Mouse (Mus musculus): Measurements from ENCODE around the gene B4galt1. TPM values are rescaled to one million over a fixed set of nuclear protein-coding genes. Genes with fewer than 3 reads are reported as not detected.
A peak's percentile ranks its signal among the peaks of the same experiment; 100 is the strongest.

The B4galt1 gene
- polyA plus RNA-seq, 1 experiment from 2014 or later, result 40.0 TPM

DNA sequence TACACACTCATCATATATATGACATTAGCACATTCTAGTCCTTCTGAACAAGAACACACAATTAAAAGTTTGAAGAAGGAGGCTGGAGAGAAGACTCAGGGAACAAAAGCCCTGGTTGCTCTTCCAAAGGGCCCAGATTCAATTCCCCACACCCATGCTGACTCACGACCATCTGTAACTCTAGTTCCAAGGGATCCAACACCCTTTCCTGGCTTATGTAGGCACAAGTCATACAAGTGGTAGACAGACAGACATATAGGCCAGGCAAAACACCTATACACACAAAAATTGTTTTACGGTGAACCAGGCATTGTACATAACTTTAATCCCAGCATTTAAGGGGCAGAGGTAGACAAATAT is 31.3 kb upstream of the B4galt1 start:
- Histone ChIP-seq H3K9me3 (replicated peaks) (no peaks in the 10 kb centered on the region), H3K36me3 (no peaks in the 10 kb centered on the region), H3K4me3 (no peak overlapping the region), H3K4me1 (peaks cover 9% of the 10 kb centered on the region; the same call in 1 of the 2 replicates), H3K9ac (no peak overlapping the region), H3K27ac (no peak overlapping the region), H3K27me3 (replicated peaks) (no peaks in the 10 kb centered on the region), H3K4me2 (no peak overlapping the region)
- 76% methylated on average over 2 of the region's 2 CpGs for WGBS (ENCODE audit: insufficient replicate concordance)
- no peak for ATAC-seq

DNA sequence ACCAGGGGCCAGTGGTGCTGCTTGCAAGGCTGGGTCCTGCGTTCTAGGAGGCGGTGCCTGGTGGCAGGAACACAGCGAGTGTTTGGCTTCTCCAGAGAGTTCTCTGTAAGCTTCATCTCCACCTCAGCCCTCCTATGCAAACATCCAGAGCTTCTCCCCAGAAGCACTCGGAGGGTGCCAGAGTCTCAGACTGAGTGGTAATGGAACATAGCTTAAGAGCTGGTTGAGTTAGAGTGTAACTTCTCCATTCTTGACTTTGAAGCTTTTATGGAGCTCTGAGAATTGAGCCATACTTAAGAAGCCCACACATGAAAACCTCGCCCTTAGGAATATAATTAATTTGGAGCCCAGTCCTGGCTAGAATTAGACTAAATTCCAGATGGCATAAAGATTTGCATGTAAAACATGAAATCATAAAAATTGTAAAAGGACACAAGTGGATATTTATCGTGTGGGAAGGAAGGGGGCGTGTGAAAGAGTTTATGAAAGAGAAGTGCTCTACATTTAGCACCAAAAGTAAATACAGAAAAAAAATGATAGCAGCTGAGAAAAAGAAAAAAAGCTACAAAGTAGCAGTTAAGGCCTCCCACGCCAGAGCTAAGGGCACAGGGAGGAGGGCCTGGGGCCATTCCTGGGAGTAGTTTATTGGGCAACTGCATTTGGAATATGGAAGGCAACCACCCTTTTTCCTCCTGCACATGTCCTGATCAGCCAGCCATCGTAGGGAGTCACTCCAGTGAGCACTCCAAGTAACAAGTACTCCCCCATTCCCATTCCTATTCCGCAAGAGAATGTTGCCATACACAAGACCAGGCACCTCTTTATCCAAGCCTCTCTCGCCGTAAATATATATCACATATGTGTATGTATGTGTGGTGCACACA is 30.7 kb upstream of the B4galt1 start:
- no peaks in the 10 kb centered on the region for H3K36me3 ChIP-seq
- H3K9ac ChIP-seq, result no peak overlapping the region
- 75% methylated on average over 12 of the region's 12 CpGs for WGBS (ENCODE audit: insufficient replicate concordance)
- H3K4me1 ChIP-seq, result peaks cover 7% of the 10 kb centered on the region; the same call in 1 of the 2 replicates
- no peaks in the 10 kb centered on the region for H3K9me3 ChIP-seq (replicated peaks)
- H3K4me2 ChIP-seq, result no peak overlapping the region
- no peak overlapping the region for H3K4me3 ChIP-seq
- no peaks in the 10 kb centered on the region for H3K27me3 ChIP-seq (replicated peaks)
- no peak overlapping the region for H3K27ac ChIP-seq
- no peak for ATAC-seq

DNA sequence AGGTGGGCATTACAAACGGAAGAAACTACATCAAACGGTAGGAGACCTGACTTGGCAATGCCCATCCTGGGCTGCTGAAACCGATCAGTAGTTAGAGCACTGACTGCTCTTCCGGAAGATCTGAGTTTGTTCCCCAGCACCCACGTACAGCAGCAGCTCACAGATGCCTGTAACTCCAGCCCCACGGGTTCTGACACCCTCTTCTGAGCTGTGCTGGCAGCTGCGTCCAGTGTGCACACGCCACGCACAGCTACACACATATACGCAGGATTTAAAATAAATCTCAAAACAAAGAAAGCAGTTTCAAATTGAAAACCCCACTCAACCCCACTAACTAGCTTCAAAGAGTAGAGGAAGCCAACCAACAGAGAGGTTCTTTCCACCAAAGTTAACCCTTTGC is 29.4 kb upstream of the B4galt1 start:
- WGBS (ENCODE audit: insufficient replicate concordance), result 81% methylated on average over 10 of the region's 10 CpGs
- H3K4me3 ChIP-seq, result no peak overlapping the region
- ATAC-seq, result no peak
- H3K4me2 ChIP-seq, result no peak overlapping the region
- H3K27me3 ChIP-seq (replicated peaks), result no peaks in the 10 kb centered on the region
- H3K9me3 ChIP-seq (replicated peaks), result no peaks in the 10 kb centered on the region
- H3K9ac ChIP-seq, result no peak overlapping the region
- H3K27ac ChIP-seq, result no peak overlapping the region
- no peaks in the 10 kb centered on the region for H3K36me3 ChIP-seq
- peaks cover under 1% of the 10 kb centered on the region; the same call in 1 of the 2 replicates for H3K4me1 ChIP-seq

DNA sequence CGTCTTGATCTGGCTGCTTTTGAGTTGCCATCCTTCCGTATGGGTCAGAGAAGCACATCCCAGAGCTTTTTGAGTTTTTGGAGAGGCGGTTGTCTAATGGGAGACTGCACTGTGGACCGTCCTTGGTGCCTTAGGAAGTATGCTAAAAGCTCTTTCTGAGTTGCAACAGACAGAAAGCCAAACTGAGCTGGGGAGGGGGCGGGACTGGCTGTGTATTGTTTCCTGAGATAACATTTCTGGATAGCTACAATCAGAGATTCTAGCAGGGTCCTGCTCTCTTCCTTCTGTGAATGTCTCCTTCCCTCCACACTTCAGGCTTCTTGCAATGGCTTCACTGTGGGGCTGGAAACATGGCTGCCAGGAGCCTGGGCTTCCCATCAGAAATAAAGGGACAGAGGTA is 23.7 kb upstream of the B4galt1 start:
- 0 out of 2 replicates have a peak, but pooled peaks have one; percentile 22 for ATAC-seq
- Histone ChIP-seq H3K4me1 (peaks cover 53% of the 10 kb centered on the region), H3K4me2 (peak overlapping the region; percentile 58), H3K9ac (0 out of 2 replicates have a peak overlapping the region, but pooled peaks have one; percentile 22), H3K4me3 (no peak overlapping the region), H3K36me3 (no peaks in the 10 kb centered on the region), H3K9me3 (replicated peaks) (no peaks in the 10 kb centered on the region), H3K27me3 (replicated peaks) (no peaks in the 10 kb centered on the region), H3K27ac (peak overlapping the region; percentile 27; the same call in 1 of the 2 replicates)
- 30% methylated on average over 5 of the region's 5 CpGs for WGBS (ENCODE audit: insufficient replicate concordance)

DNA sequence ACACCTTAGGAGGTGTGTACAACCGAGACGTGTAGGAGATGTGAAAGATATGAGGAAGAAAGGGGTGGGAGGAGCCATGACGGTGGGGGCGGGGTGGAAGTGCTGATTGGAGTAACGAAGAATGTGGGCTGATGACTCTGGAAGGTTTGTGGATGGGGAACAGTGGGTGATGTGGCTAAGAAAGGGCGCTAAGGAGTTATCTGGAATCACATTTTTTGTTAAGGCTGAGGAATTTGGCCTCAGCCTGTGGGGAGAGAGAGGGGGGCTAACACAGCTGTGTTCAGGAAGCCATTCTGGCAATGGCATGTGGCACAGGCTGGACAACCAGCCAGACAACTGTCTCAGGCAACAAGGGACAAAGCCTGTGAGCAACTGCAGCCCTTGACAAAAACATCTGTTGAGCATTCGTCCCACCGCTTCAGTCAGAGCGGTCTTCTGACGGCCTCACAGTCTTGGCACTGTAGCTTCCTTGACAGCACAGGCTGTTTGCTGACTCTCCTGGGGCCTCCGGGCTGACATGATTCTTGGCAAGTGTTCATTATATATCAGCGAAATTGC is 23.1 kb upstream of the B4galt1 start:
- Histone ChIP-seq H3K27me3 (replicated peaks) (no peaks in the 10 kb centered on the region), H3K4me2 (peak overlapping the region; percentile 58), H3K27ac (peak overlapping the region; percentile 27), H3K4me1 (peaks cover 56% of the 10 kb centered on the region), H3K9me3 (replicated peaks) (no peaks in the 10 kb centered on the region), H3K9ac (peak overlapping the region; percentile 22; the same call in 1 of the 2 replicates), H3K4me3 (peak overlapping the region; percentile 10; the same call in 1 of the 2 replicates), H3K36me3 (no peaks in the 10 kb centered on the region)
- 16% methylated on average over 12 of the region's 12 CpGs for WGBS (ENCODE audit: insufficient replicate concordance)
- peak; percentile 51 for ATAC-seq

DNA sequence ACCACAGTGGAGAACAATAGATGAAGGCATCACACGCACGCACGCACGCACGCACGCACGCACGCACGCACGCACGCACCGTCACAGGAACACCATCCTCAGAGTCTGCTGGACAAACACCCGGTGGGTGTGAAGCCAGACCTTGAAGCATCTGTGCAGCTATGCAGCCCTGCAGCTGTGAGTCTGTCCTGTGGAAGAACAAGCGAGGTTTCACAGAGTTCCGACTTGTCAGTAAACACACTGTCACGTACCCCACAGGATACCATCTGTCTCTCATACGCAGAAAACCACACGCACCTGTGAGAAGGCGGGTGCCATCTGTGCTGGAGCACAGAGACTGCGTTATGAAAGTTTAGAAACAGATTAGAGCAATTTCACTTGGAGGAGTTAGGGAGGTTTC is 22.0 kb upstream of the B4galt1 start:
- no peak for ATAC-seq
- Histone ChIP-seq H3K4me2 (no peak overlapping the region), H3K4me1 (peaks cover 56% of the 10 kb centered on the region), H3K27ac (no peak overlapping the region), H3K4me3 (no peak overlapping the region), H3K9ac (no peak overlapping the region), H3K36me3 (no peaks in the 10 kb centered on the region), H3K9me3 (replicated peaks) (no peaks in the 10 kb centered on the region), H3K27me3 (replicated peaks) (no peaks in the 10 kb centered on the region)
- WGBS (ENCODE audit: insufficient replicate concordance), result 75% methylated on average over 20 of the region's 20 CpGs

DNA sequence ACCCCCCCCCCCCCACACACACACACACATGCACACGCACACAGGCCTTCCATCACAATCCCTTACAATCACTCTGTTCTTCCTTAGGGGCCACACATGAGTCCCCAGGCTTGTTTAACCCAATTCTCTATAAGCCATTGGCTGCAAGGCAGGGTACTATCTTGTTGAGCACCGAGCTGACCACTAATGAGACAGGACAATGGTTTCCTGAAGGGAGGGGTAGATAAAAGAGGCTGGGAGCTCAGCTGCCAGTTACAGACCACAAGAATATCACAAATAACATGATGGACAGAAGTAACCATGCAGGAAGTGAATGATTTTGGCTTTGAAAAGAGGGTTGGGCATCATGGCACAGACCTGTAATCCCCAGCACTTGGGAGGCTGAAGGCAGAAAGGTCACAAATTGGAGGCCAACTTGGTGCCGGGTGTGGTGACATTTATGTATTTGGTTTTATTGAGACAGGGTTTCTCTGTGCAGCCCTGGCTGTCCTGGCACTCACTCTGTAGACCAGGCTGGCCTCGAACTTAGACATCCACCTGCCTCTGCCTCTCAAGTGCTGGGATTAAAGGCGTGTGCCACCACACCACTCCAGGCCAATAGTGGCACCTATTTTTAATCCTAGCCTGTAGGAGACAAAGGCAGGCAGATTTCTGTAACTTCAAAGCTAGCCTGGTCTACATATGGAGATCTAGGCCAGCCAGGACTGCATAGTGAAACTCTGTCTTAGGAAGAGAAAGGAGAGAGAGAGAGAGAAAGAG is 21.2 kb upstream of the B4galt1 start:
- Histone ChIP-seq H3K4me2 (no peak overlapping the region), H3K4me3 (no peak overlapping the region), H3K27me3 (replicated peaks) (no peaks in the 10 kb centered on the region), H3K27ac (peak overlapping the region; percentile 34), H3K36me3 (no peaks in the 10 kb centered on the region), H3K9ac (no peak overlapping the region), H3K4me1 (peaks cover 65% of the 10 kb centered on the region), H3K9me3 (replicated peaks) (no peaks in the 10 kb centered on the region)
- 44% methylated on average over 5 of the region's 5 CpGs for WGBS (ENCODE audit: insufficient replicate concordance)
- ATAC-seq, result peak; percentile 27; the same call in 1 of the 2 replicates

DNA sequence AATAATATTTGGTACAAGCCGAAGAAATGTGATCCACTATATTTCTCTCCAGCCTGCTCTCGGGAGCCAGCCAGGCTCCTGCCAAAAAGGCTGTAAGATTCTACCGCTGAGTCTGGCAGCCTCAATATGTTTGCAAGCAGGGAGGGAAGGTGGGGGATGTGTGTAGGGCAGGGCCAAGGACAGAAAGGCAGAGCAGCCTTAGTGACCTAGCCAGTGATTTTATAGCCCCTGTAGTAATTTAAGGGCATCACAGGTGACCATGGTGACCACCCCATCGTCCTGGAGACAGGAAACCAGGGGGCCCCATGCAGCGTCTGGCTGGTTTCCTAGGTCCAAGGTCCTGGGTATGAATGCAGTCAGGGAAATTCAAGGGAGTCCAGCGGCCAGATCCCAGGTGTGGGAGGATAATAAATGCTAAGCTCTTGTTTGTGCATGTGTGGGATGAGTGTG is 20.4 kb upstream of the B4galt1 start:
- H3K4me1 ChIP-seq, result peaks cover 67% of the 10 kb centered on the region
- no peaks in the 10 kb centered on the region for H3K27me3 ChIP-seq (replicated peaks)
- ATAC-seq, result no peak
- H3K4me2 ChIP-seq, result no peak overlapping the region
- peak overlapping the region; percentile 34 for H3K27ac ChIP-seq
- no peak overlapping the region for H3K4me3 ChIP-seq
- H3K9ac ChIP-seq, result no peak overlapping the region
- no peaks in the 10 kb centered on the region for H3K36me3 ChIP-seq
- H3K9me3 ChIP-seq (replicated peaks), result no peaks in the 10 kb centered on the region
- WGBS (ENCODE audit: insufficient replicate concordance), result 44% methylated on average over 6 of the region's 6 CpGs

DNA sequence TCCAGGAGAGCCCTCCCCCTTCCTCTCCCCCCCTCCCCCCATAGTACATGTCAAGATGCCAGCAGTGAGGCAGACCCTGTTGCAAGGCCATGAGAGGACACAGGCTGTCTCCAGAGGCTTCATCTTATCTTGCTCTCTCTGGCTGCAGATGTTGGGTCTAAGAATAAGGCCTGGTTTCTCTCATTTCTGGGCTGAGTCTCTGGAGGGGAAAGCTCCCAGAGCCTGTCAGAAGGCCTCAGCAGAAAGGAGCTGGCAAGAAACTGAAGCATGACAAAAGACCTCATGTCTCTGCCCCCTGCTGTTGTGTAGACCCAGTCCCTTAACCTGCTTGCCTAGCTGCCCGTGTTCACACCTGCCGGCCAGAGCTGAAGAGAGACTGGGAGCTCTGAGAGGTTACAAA is 19.5 kb upstream of the B4galt1 start:
- Histone ChIP-seq H3K9ac (no peak overlapping the region), H3K27me3 (replicated peaks) (no peaks in the 10 kb centered on the region), H3K4me2 (no peak overlapping the region), H3K27ac (peak overlapping the region; percentile 34; the same call in 1 of the 2 replicates), H3K4me3 (no peak overlapping the region), H3K4me1 (peaks cover 67% of the 10 kb centered on the region), H3K36me3 (no peaks in the 10 kb centered on the region), H3K9me3 (replicated peaks) (no peaks in the 10 kb centered on the region)
- 61% methylated on average over 2 of the region's 2 CpGs for WGBS (ENCODE audit: insufficient replicate concordance)
- ATAC-seq, result no peak

DNA sequence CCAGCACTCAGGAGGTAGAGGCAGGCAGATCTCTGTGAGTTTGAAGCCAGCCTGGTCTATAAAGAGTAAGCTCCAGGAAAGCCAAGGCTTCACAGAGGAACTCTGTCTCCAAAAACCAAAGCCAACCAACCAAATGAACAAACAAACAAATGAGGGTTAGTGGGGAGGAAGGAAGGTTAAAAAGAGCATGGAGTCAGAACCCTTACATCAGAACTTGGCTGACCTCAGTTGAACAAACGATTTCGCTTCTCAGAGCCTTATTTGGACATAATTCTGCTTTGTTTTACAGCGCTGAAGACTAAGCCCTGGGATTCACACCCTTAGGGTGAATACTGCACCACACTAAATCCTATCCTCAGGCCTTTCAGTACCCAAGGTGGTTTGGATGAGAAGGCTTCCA is 18.3 kb upstream of the B4galt1 start:
- no peak overlapping the region for H3K27ac ChIP-seq
- no peak overlapping the region for H3K4me3 ChIP-seq
- no peaks in the 10 kb centered on the region for H3K9me3 ChIP-seq (replicated peaks)
- no peak overlapping the region for H3K4me2 ChIP-seq
- 82% methylated on average over 3 of the region's 3 CpGs for WGBS (ENCODE audit: insufficient replicate concordance)
- no peak overlapping the region for H3K9ac ChIP-seq
- no peaks in the 10 kb centered on the region for H3K36me3 ChIP-seq
- no peaks in the 10 kb centered on the region for H3K27me3 ChIP-seq (replicated peaks)
- ATAC-seq, result no peak
- H3K4me1 ChIP-seq, result peaks cover 56% of the 10 kb centered on the region

DNA sequence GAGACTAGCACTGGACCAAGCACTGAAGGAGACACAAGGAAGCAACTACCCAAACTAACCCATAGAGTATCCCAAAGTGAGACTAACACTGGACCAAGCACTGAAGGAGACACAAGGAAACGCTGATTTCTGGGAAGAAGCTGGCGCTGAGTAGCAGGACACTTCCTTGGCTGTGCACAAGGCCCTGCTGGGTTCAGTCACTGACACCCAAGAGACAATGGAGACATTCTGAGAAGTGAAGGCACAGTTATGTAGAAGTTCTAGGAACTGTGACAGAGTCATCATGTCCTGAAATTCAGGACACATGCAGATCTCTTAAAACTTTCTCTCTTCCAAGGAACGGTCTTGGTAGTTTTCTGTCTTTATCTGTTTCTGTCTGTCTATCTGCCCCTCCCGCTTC is 16.4 kb upstream of the B4galt1 start:
- Histone ChIP-seq H3K36me3 (no peaks in the 10 kb centered on the region), H3K4me2 (no peak overlapping the region), H3K4me1 (peaks cover 42% of the 10 kb centered on the region), H3K9me3 (replicated peaks) (no peaks in the 10 kb centered on the region), H3K4me3 (no peak overlapping the region), H3K27ac (no peak overlapping the region), H3K9ac (no peak overlapping the region), H3K27me3 (replicated peaks) (no peaks in the 10 kb centered on the region)
- WGBS (ENCODE audit: insufficient replicate concordance), result 54% methylated on average over 4 of the region's 4 CpGs
- no peak for ATAC-seq
